Mouse (Mus musculus) heart, embryonic 10.5 days (tissue): ENCODE measurements around the gene Avil. TPM values are rescaled to one million over a fixed set of nuclear protein-coding genes. Genes with fewer than 3 reads are reported as not detected.

Experiments
- DNase-seq: peaks from one replicate; pipeline ENCODE4 v3.0.0-alpha.2; 2017; ENCODE audit warnings: low spot score
- H3K27ac ChIP-seq: fragments of 300-500 bp; sonication (generic); 2 replicates; pipeline ENCODE4 v1.5.1; 2016; ENCODE audit warnings: mild to moderate bottlenecking
- H3K27me3 ChIP-seq: fragments of 300-500 bp; sonication (generic); 2 replicates; pipeline ENCODE4 v1.6.1; 2016; ENCODE audit warnings: mild to moderate bottlenecking; ENCODE audit not compliant: poor library complexity, insufficient read depth, severe bottlenecking
- H3K36me3 ChIP-seq: fragments of 300-500 bp; sonication (generic); 2 replicates; pipeline ENCODE4 v1.6.1; 2016; ENCODE audit warnings: mild to moderate bottlenecking, moderate library complexity
- H3K4me1 ChIP-seq: fragments of 300-500 bp; sonication (generic); 2 replicates; pipeline ENCODE4 v1.6.1; 2016; ENCODE audit warnings: mild to moderate bottlenecking
- H3K4me3 ChIP-seq: fragments of 300-500 bp; sonication (generic); 2 replicates; pipeline ENCODE4 v1.5.1; 2016; ENCODE audit warnings: mild to moderate bottlenecking, moderate library complexity
- H3K9me3 ChIP-seq: fragments of 300-500 bp; sonication (generic); 2 replicates; pipeline ENCODE4 v1.6.1; 2016; ENCODE audit warnings: mild to moderate bottlenecking, moderate library complexity
- WGBS: fragments of 180-500 bp; shearing (Covaris S2); methylation state at CpG from one replicate; pipeline ENCODE4 v1.1.7; 2016; 5-methylcytosine and 5-hydroxymethylcytosine counted together
- polyA plus RNA-seq: library from polyadenylated mRNA; unstranded; fragments of >200 nt; fragmentation: Nextera tagmentation; extraction: Ambion mirVana; gene quantifications from 2 replicates; pipeline ENCODE4 v1.2.1, GENCODE M21; 2016

Avil gene
- polyA plus RNA-seq, 1 experiment from 2014 or later, result not detected

DNA sequence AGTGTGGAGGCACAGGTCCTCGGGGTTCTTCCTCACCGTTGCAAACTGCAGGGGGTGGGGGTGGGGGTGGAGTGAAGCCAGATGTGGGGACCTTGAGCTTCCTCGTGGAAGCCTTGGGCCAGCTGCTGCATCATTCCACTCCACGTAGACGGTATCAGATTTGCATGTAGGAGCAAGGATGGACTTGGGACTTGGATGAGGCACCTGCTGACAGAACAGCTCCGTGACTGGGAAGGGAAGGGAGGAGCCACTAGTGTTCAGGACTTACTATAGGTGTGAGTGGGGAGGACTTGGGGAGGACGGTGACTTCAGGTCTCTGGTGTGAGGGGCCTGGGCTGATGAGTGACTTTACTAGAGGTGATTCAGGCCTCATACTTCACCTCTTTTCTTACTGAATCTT, 27.5 kb upstream of the Avil start:
- peaks cover 36% of the 10 kb centered on the region for H3K4me1 ChIP-seq
- H3K27me3 ChIP-seq, result no peaks in the 10 kb centered on the region
- 25% methylated on average over 7 of the region's 7 CpGs for WGBS
- no peaks in the 10 kb centered on the region for H3K36me3 ChIP-seq
- no peaks in the 10 kb centered on the region for H3K9me3 ChIP-seq
- no peak for DNase-seq
- no peak overlapping the region for H3K4me3 ChIP-seq
- peak overlapping the region; percentile 91 for H3K27ac ChIP-seq

DNA sequence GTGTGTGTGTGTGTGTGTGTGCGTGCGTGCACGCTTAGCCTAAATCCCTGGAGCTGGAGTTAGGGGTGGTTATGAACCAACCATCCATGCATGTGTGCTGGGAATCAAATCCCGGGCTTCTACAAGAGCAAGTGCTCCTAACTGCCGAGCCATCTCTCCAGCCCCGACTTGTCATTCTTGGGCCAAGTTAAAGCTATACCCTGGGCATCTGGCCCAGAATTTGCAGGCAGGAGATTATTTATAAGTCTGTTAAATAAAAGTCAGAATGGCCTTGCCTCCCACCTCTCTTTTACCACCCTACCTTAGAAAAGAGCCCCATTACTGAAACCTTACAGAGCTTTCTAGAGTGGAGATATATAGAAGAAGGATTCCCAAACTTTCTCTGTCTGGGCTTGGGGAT, 24.8 kb upstream of the Avil start:
- H3K9me3 ChIP-seq, result no peaks in the 10 kb centered on the region
- DNase-seq, result no peak
- H3K4me3 ChIP-seq, result no peak overlapping the region
- peaks cover 41% of the 10 kb centered on the region for H3K4me1 ChIP-seq
- WGBS, result 84% methylated on average over 6 of the region's 6 CpGs
- no peaks in the 10 kb centered on the region for H3K27me3 ChIP-seq
- H3K36me3 ChIP-seq, result no peaks in the 10 kb centered on the region
- H3K27ac ChIP-seq, result no peak overlapping the region

DNA sequence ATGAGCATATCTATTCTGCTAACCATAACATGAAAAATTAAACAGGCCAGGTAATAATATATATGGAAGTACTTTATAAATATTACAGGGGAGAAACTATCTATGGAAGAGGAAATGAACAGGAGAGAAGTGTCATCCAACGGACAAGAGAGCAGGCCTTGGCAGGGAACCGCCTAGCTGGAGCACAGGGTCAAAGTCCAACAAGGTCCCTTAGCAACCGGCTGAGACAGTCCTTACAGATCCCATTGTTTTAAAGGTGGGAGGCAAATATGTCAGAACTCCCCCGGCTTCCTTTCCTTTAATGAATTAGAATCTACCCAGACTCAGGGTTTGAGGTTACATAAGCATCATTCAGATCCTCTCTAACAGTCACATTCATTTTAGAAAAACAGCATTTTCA, 23.4 kb upstream of the Avil start:
- Histone ChIP-seq H3K4me1 (peaks cover 41% of the 10 kb centered on the region), H3K36me3 (no peaks in the 10 kb centered on the region), H3K9me3 (no peaks in the 10 kb centered on the region), H3K4me3 (no peak overlapping the region), H3K27me3 (no peaks in the 10 kb centered on the region), H3K27ac (no peak overlapping the region)
- 60% methylated on average over 4 of the region's 4 CpGs for WGBS
- no peak for DNase-seq

DNA sequence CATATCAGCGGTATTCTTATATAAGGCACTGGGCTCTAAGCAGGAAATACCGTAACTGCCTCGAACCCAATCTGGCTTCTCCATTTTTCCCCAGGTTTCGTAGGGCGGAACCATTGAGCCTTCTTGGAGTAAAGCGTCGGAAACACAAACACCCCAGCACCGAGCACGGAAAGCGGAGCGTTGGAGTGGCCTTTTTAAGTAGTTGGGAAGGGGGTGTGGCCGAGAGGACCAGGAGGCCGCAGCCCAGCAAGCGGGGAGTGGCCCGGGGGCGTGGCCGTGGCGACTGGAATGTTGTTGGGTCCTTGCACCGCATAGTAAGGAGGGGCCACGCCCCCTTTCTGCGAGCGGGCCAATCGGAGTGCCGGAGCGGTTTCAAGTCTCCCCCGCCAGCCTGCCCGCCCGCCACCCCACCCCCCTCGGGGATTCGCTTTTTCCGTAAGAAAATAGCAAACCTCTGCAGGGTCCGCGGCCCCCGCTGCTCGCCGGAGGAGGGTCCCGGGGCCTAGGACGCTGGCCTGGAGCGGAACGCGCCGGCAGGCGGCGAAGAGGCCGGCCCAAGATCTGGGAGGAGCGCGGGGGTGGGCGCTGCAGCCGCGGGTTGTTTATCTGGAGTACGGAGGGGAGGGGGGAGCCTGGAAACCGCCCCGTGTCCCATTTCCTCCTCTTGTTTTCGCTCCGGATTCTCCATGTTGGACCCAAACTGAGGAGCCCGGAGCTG, 22.1 kb upstream of the Avil start, which contains the start of gene Ctdsp2:
Gene Ctdsp2, plus strand, starts transcription at position 441 of the 718 bp plus-strand sequence.
- Histone ChIP-seq H3K27me3 (no peaks in the 10 kb centered on the region), H3K4me1 (peaks cover 41% of the 10 kb centered on the region), H3K4me3 (peak within 1 kb of the TSS; percentile 99), H3K27ac (peak within 1 kb of the TSS; percentile 99), H3K9me3 (no peaks in the 10 kb centered on the region), H3K36me3 (no peaks in the 10 kb centered on the region)
- WGBS, result under 1% methylated on average over 55 of the region's 56 CpGs
- DNase-seq, result peak; percentile 100

DNA sequence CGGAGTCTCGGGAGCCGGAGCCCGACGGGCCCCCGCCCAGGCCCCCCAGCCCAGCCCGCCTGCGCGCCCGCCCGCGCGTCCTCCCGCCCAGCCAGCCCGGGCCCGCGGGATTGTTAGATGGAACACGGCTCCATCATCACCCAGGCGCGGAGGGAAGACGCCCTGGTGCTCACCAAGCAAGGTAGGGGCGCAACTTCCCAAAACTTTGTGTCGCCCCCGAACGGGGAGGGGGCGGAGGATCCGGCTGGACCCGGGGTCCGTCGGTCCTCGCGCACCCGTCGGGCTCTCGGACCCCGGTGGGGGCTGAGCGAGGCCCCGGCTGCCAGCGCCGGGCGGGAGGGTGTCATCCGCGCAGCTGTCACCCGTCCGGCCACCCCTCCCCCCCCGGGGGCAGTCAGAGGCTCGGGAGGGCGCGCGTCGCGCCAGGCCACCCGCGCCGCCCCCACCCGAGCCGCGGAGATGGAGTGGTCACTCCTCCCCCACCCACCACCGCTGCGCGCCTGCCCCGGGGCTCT, 21.3 kb upstream of the Avil start:
- Histone ChIP-seq H3K4me3 (peak overlapping the region; percentile 99), H3K27me3 (no peaks in the 10 kb centered on the region), H3K27ac (peak overlapping the region; percentile 99), H3K4me1 (peaks cover 47% of the 10 kb centered on the region), H3K9me3 (no peaks in the 10 kb centered on the region), H3K36me3 (no peaks in the 10 kb centered on the region)
- no peak for DNase-seq
- under 1% methylated on average over 59 of the region's 62 CpGs for WGBS

DNA sequence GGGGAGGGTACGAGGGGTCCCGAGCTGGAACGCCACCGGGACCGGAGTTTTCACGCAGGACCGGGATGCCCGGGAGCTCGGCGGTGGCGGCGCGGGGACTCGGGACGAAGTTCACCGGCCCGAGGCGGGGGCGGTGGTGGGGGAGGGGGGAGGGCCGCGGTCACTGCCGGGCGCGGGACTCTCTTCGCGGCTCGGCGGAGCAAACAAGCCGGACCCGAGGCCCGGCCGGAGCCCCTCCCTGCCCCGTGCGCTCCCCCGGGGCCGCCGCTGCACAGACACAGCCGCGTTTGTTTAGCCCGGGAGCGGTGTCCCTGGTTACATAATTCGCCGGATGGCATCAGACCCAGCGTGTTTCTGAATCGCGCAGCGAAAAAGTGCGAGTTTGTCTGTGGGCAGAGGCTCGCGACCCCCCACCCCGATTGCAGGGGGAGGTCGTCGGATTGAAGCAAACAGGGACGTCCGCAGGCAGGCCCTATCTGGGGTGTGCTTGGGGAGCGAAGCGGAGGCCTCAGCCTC, 20.8 kb upstream of the Avil start:
- no peaks in the 10 kb centered on the region for H3K27me3 ChIP-seq
- H3K4me3 ChIP-seq, result peak overlapping the region; percentile 99
- no peak for DNase-seq
- H3K27ac ChIP-seq, result peak overlapping the region; percentile 99
- H3K36me3 ChIP-seq, result no peaks in the 10 kb centered on the region
- WGBS, result under 1% methylated on average over 56 of the region's 57 CpGs
- H3K4me1 ChIP-seq, result peaks cover 52% of the 10 kb centered on the region
- no peaks in the 10 kb centered on the region for H3K9me3 ChIP-seq

DNA sequence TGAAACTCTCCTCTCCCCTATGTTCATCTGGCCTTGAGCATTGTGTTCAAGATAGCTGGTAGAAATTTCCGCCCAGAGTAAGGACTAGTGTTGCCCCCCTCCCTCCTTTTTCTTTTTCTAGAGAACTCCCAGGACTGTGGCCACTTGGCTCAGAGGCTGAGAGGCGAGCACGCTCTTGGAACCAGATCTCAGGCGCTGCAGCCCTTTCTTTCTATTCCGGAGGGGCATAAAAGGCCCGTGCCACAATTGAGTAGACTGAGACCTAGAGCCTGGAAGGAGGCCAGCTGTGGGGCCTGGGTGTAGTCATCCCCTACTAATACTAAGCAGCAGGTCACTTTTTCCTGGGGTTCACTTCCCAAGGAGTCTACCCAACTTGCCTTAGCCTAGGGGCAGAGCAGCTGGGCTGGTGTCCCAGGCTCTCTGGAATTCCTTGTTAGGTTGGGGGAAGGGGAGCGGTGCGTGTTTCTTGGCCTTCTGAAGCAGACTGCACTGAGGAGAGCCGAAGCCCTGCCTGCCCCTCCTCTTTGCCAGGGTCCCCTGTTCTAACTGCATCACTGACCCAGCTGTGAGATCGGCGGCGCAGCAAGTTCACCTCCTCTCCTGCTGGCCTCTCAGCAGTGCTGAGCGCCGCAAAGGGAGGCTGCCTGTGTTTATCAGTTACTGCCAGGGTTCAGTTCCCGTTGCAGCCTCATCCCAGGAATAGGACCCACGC, 20.1 kb upstream of the Avil start:
- Histone ChIP-seq H3K4me3 (peak overlapping the region; percentile 99), H3K27me3 (no peaks in the 10 kb centered on the region), H3K36me3 (peaks cover 3% of the 10 kb centered on the region; the same call in 1 of the 2 replicates), H3K27ac (peak overlapping the region; percentile 99), H3K9me3 (no peaks in the 10 kb centered on the region), H3K4me1 (peaks cover 59% of the 10 kb centered on the region)
- no peak for DNase-seq
- WGBS, result under 1% methylated on average over 16 of the region's 16 CpGs

DNA sequence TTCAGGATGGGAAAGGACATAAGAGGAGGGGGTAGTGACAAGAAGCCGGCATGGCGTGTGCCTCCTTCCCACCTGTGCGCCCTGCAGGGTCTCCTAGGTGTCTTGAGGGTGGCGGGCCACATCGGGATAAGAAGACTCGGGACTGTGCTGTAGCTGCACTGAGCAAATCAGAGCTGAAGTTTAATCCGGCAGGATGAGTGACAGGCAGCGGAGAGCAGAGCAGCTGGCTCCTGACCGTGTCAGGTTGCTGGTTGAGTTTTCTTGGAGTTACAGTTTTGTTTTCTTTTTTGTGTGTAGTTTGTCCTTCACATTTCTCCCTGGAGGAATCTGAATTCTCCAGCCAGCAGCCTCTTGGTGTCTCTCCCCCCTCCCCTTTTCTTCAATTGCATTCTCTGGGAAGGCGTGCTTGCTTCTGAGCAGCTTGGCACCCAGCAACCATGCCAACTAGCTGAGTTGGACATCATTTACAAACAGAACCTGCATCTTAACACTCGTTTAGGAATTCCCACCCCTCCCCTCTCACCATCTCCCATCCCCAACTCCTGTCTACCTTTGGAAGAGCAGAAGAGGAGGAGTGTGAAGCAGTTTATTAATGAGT, 19.5 kb upstream of the Avil start:
- Histone ChIP-seq H3K4me3 (peak overlapping the region; percentile 99), H3K27me3 (no peaks in the 10 kb centered on the region), H3K9me3 (no peaks in the 10 kb centered on the region), H3K27ac (peak overlapping the region; percentile 99), H3K36me3 (peaks cover 3% of the 10 kb centered on the region; the same call in 1 of the 2 replicates), H3K4me1 (peaks cover 65% of the 10 kb centered on the region)
- 10% methylated on average over 11 of the region's 11 CpGs for WGBS
- no peak for DNase-seq

DNA sequence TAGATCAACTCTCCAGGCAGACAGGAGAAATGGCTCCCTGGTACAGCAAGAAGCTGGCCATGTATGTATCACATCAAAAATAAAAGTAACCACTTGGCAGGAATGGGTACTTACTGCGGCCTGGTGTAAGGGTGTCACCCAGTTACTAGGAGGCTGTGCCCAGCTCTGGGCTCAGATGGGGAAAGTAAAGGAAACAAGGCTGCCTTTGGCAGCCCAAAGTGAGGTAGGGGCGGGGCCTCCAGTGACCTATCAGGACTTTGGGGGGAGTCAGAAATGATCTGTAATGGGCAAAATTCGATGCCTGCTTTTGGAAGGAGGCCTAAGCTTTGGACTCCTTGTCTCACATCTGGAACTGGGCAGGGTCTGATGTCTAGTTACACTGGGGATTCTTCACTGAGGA, 18.8 kb upstream of the Avil start:
- WGBS, result 49% methylated on average over 3 of the region's 3 CpGs
- Histone ChIP-seq H3K9me3 (no peaks in the 10 kb centered on the region), H3K4me3 (peak overlapping the region; percentile 99), H3K36me3 (peaks cover 3% of the 10 kb centered on the region; the same call in 1 of the 2 replicates), H3K27me3 (no peaks in the 10 kb centered on the region), H3K4me1 (peaks cover 72% of the 10 kb centered on the region), H3K27ac (peak overlapping the region; percentile 78; the same call in 1 of the 2 replicates)
- DNase-seq, result no peak

DNA sequence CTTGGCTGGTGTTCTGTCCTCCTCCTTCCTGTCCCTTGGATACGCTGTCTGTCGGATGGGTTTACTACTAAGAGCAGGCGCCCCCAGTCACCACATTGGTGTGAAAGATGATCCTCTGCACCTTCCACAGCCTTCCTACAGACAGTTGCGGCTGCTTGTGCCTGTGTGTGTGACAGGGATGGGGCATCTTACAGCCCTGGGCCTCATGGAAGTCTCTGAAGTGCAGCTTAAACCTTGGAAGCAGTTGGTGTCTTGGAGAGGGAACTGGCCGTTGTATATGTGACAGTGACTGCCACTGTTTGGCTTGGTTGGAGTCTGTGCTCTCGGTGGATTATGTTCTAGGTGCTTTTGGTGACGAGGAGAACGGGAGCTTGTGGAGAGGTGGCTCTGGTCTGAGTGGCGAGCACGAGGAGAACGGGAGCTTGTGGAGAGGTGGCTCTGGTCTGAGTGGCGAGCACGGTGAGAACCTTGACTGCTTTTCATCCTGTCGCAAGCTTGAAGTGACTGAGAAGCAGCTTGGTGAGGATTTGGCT, 17.2 kb upstream of the Avil start:
- Histone ChIP-seq H3K36me3 (peaks cover 3% of the 10 kb centered on the region; the same call in 1 of the 2 replicates), H3K4me3 (peak overlapping the region; percentile 99), H3K27me3 (no peaks in the 10 kb centered on the region), H3K27ac (peak overlapping the region; percentile 78), H3K9me3 (no peaks in the 10 kb centered on the region), H3K4me1 (peaks cover 80% of the 10 kb centered on the region)
- 37% methylated on average over 14 of the region's 14 CpGs for WGBS
- DNase-seq, result no peak

DNA sequence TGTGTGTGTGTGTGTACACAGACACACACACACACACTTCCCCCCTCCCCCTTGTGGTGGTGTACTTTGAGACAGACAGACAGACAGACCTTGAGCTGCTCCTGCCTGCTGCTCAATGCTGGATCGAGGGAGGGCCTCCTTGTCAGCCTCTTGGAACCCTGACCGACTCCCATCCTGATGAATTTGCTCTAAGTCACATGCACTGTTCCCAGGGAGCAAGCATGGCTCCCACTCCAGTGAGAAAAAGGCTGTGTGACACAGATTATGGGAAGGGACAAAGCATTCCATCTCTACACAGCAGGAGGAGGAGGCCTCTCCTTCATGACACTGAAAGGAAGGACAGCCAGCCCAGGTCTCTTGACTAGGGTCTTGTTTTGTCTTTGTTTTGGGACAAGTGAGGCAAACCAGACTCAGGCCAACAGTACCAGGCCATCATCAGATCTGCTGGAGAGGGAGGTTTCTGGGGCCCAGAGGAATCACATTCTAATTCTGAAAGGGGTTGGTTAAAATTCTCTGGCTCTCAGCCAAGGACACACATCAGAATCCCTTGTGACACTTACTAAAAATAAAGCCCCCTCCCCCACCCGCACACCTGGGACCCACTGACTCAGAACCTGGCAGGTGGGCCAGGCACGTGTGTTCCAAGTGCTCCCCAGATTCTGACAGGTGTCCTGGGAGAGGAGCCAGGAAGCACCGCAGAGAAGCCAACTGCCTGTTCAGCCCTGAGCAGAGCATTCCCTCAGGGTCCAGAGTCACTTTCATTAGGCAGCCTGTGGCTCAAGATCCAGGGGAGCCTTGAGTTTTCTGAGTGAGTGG, 16.1 kb upstream of the Avil start:
- Histone ChIP-seq H3K4me1 (peaks cover 91% of the 10 kb centered on the region), H3K4me3 (peak overlapping the region; percentile 99; the same call in 1 of the 2 replicates)
- WGBS, result 38% methylated on average over 5 of the region's 5 CpGs

DNA sequence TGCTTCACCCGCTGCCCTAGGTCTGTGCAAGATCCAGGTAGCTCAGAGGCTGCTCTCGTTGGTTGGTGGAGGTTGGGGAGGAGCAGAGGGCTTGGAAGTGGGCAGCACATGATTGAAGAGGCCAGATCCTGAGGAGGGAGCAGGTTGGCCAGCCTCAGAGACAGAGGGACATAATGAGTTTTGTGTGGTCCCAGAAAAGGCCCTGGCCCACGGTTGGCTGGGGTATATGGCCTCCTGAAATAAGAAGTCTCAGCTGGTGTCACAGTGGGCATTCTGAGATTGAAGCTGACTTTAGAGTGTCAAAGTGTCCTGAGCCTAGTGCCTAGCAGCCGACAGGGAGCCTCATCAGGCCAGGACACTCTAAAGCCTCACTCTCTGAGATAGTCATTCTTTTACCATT, 15.4 kb upstream of the Avil start:
- Histone ChIP-seq H3K9me3 (no peaks in the 10 kb centered on the region), H3K4me3 (no peak overlapping the region; the same call in 1 of the 2 replicates), H3K27me3 (no peaks in the 10 kb centered on the region), H3K27ac (peak overlapping the region; percentile 78), H3K4me1 (peaks cover 95% of the 10 kb centered on the region), H3K36me3 (peaks cover 3% of the 10 kb centered on the region; the same call in 1 of the 2 replicates)
- 83% methylated on average over 4 of the region's 4 CpGs for WGBS
- DNase-seq, result no peak

More for the DNA sequence above, 16.1 kb upstream of the Avil start:
- Histone ChIP-seq H3K27ac (peak overlapping the region; percentile 78), H3K36me3 (peaks cover 3% of the 10 kb centered on the region; the same call in 1 of the 2 replicates), H3K9me3 (no peaks in the 10 kb centered on the region), H3K27me3 (no peaks in the 10 kb centered on the region)
- no peak for DNase-seq
